Mouse (Mus musculus) NIH3T3 (cell line): ENCODE results near the gene Creb5.

ENCODE experiments used
- DNase-seq: peaks from one replicate; pipeline ENCODE4 v3.0.0-alpha.2; 2012; ENCODE audit warnings: low read depth

Gene Creb5

GRCm38 (mm10) chr6:53706604-53707330 lies 419.7 kb downstream of the Creb5 start:
- DNase-seq: peak; percentile 28

- no peak for DNase-seq
These were observed 420.7 kb downstream of the Creb5 start for GRCm38 (mm10) chr6:53707795-53708194.

GRCm38 (mm10) chr6:53709694-53710442 lies 422.8 kb downstream of the Creb5 start:
- no peak for DNase-seq

GRCm38 (mm10) chr6:53710560-53710959 lies 423.5 kb downstream of the Creb5 start:
- no peak for DNase-seq

- no peak for DNase-seq
These were observed 426.1 kb downstream of the Creb5 start for GRCm38 (mm10) chr6:53713152-53713551.

- no peak for DNase-seq
These were observed 427.8 kb downstream of the Creb5 start for GRCm38 (mm10) chr6:53714908-53715321.

- no peak for DNase-seq
These were observed 428.9 kb downstream of the Creb5 start for GRCm38 (mm10) chr6:53716013-53716412.

- DNase-seq: no peak
These were observed 432.9 kb downstream of the Creb5 start for GRCm38 (mm10) chr6:53720009-53720408.

GRCm38 (mm10) chr6:53721595-53721994 lies 434.5 kb downstream of the Creb5 start:
- DNase-seq: peak; percentile 50

- peak; percentile 41 for DNase-seq
These were observed 435.6 kb downstream of the Creb5 start for GRCm38 (mm10) chr6:53722694-53723093.

- no peak for DNase-seq
These were observed 443.4 kb downstream of the Creb5 start for GRCm38 (mm10) chr6:53730487-53730886.

GRCm38 (mm10) chr6:53730996-53731485 lies 444.0 kb downstream of the Creb5 start:
- DNase-seq: no peak

GRCm38 (mm10) chr6:53733546-53733945 lies 446.5 kb downstream of the Creb5 start:
- no peak for DNase-seq

GRCm38 (mm10) chr6:53733999-53734398 lies 446.9 kb downstream of the Creb5 start:
- no peak for DNase-seq

GRCm38 (mm10) chr6:53735696-53736095 lies 448.6 kb downstream of the Creb5 start:
- no peak for DNase-seq

- no peak for DNase-seq
These were observed 451.1 kb downstream of the Creb5 start for GRCm38 (mm10) chr6:53738206-53738605.

- DNase-seq: no peak
These were observed 454.2 kb downstream of the Creb5 start for GRCm38 (mm10) chr6:53741222-53741621.
